Mouse (Mus musculus) cerebellum, adult (tissue): Measurements from ENCODE around the gene Ip6k2.

Source experiments
- ATAC-seq: cut with Nextera tagmentation; 2 replicates; pipeline ENCODE4 v1.9.2; 2017; ENCODE audit warnings: mild to moderate bottlenecking, moderate library complexity, mixed read lengths; ENCODE audit not compliant: insufficient number of reproducible peaks, low FRiP score, low TSS enrichment

The Ip6k2 gene

DNA sequence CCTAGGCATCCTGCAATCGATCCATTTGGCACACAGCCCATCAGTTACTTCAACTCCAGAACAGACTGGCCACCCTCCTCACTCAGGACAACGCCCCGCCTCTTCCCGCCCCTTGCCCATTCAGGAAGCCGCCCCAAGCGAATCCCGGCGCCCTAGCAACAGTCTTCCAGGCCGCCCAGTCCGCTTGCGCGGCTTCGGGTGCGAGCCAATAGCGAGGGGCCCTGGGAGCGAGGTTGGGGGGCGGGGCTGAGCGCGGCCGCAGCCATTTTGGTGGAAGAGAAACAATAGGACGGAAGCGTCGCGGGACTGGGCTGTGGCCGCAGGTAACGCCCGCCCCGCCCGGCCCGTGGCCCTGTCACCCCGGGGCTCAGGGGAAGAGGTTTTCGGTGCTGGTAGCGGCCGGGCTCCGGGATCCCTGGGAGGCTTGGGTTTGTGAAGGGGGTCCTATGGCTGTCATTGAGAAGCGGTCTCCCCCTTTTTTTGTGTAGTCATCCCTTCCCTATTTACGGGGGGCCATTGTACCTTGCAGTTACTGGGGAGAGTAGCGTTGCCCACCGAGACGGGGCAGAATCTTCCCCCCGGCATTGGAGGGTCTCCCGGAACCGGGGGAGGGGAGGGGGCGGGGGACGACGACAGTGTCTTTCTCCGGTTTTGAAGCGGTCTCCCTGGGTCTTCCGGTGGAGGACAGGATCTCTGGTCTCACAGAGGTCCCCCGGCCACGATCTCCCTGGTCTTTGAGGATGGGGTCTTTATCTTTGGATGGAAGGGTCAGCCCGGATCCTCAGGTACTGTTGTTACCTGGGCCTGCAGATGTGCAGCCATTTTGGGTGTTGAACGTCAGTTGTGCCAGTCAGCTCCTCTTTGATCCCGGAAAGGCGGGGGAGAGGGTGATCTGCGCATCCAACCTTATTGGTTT is at the start of gene Ip6k2:
TSS of gene Ip6k2 (plus strand) at position 249 of the 916 bp plus-strand sequence.
- ATAC-seq: peak; percentile 92

DNA sequence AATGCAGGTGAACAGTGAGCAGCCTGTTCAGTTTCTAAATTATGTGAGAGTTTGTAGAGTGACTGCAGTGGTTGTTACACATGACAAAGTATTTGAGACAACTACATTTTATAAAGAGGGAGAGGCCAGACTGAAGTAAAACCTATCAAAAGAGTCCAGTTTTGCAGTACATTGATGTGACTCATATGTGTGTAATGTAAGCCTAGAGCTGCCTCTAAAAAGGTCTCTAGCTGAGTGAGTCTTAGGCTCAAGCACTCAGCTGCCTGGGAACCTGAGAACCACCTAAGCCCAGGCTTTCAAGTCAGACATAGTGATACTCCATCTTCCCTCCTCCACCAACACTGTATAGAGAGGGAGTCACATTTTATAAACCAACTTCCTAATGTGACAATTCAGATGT is 49.0 kb upstream of the Ip6k2 start:
- no peak for ATAC-seq

DNA sequence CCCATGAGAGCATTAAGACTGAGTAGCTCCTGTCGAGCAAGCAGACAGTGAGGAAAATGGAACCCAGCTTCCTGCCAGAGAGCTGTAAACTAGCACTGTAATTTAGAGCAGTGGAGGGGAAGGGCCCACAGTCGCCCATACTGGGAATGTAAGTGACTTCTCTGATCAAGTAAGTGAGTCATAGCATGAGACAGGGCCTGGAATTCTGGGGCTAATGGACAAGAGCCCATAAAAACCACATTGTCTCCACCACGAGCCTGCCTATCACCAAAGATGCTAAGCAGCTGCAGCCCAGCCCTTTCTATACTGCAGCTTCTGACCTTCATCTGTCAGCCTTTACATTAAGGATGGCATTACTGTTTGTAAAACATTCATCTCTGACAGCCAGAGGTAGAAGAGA is 44.4 kb upstream of the Ip6k2 start:
- ATAC-seq: no peak

DNA sequence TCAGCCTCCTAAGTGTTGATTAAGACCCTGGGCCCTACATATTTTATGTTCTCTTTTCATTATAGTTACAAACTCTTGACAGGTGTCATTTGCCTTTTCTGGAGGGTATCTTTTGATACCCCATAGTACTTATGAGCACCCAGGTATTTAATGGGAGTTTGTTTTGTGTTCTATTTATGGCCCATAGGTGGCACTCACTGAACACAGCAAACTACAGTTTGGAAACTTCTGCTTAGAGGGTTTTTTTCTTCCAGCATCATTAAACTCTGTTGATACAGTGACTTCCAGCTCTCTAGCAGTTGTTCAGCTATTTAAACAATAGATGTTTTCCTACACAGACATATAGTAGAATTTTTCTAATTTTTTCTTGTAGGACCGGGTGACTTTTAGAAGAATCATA is 43.5 kb upstream of the Ip6k2 start:
- ATAC-seq: no peak

DNA sequence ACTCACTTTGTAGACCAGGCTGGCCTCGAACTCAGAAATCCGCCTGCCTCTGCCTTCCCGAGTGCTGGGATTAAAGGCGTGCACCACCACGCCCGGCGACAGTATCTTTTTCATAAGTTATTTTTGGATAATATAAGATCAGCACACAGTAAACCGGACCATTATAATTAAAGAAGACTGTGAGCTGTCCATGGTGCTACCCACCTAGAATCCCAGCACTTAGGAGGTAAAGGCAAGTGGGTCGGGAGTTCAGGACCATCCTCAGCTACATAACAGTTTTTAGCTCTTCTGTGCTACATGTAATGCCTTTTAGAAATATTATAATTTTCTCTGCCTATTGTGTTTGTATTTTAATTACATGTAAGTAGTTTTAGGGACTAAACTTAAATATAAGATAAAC is 41.5 kb upstream of the Ip6k2 start:
- ATAC-seq: no peak

DNA sequence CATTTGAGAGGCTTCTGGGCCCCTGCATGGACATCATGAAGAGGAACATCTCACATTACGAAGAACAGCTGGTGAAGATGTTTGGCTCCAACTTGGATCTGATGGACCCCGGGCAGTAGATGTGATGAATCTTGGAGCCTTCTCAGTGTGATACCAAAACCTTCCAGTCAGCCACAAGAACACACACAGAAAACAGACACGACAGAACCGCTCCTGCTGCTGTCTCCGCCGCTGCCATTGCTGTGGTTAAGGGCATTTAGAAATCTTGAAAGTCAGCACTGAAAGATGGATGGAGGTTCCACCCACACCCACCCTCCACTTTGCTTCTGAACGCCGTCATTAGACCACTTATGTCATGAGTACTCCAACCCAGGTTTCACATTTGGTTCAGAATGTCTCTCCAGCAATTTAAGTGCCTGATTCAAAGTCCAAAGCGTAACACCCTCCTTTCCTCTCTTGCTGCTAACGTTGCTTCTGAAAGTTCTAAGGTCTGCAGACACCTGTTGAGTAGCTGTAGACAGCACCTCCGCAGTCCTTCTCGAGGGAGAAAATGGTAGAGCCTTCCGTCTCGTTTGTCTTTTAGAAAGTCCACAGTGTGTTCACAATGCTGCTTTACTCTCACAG is 36.6 kb upstream of the Ip6k2 start:
- ATAC-seq: no peak

DNA sequence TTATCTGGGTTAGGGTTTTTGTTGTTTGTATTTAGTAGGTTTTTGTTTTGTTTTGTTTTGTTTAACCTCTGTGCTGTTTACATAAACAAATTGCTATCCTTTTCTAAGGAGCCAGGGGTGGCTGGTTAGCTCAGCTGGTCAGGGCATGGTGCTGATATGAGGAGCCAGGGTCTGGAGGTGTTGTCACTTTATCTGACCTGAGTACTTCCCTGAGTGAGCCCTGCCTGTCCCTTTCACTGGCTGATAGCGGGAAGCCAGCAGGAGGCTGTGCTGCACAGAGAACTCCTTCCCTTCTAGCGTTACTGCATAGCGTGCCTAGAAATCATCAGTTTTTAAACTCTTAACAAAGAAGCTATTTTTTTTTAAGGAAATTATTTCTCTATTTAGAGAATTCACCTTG is 35.9 kb upstream of the Ip6k2 start:
- ATAC-seq: no peak

DNA sequence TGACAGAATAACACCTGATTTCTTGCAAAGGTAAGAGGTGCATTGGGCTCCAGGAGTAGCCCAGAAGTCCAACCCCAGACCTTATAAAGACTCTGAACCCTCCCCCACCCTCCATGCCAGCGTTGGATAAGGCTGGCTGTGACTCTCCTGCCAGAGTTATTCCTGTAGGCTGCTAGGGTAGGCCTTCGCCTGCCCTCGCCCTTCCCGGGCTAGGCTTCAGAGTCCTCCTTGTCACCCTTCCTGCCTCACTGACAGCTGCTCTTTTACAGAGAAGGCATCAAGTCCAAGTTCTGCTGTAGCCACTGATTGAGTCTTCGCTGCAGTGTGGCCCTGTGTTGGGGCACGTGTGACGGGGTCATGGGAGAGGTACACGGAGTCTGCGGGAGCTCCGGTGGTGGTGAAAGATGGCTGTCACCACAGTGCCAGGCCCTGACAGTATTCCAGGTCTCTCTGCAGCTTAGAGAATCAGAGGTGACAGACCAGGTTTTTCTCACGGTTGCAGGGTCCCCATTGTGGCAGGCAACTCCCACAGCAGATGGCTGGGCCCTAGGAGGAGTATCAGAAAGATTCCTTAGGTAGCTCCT is 34.9 kb upstream of the Ip6k2 start:
- no peak for ATAC-seq

DNA sequence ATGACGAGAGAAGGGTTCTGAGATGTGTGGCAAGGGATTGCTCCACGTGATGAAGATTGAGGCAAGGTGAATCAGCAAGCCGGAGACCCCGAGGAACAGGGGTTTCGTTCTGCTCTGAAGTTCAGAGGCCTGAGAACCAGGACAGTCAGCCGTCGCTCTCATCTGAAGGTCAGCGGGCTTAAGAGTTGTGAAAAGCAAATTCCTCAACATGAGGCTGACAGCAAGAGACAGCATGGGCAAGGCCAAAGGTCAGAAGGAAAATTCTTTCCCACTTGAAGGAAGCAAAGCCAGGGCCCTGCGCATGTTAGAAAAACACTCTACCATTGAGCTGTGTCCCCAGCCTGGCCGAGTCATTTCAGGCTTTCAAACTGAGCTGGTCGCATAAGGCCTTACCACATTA is 33.0 kb upstream of the Ip6k2 start:
- ATAC-seq: no peak

DNA sequence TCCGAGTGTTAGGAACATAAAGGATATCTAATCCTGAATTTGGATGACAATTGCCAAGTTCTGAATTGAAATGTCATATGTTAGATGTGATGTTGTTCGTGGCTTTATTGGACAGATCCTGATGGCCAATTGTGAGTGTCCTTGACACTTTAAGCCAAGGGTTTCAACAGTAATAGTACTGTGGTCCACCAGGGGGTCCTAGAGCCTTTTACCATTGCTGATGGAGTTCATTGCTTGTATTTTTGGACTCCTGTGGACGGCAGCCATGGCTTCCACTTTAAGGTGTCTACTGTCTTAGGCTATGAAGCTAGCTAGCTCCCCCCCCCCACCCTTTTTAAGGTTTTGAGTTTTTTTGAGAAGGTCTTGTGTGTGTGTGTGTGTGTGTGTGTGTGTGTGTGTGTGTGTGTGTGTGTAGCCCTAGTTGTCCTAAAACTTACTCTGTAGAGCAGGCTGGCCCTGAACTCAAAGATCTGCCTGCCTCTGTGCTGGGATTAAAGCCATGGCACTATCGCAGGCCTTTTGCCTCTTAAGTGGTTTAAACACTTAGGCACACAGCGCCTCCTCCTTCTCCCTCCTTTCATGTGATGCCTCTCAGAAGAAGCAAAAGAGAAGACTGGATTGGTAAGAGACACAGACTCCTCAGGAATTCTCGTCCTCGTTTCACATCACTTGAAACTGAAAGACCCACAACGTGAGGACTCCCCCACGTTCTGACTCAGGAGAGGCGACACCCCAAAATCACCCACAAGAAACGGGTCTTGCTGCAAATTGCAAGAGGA is 31.3 kb upstream of the Ip6k2 start:
- ATAC-seq: no peak

DNA sequence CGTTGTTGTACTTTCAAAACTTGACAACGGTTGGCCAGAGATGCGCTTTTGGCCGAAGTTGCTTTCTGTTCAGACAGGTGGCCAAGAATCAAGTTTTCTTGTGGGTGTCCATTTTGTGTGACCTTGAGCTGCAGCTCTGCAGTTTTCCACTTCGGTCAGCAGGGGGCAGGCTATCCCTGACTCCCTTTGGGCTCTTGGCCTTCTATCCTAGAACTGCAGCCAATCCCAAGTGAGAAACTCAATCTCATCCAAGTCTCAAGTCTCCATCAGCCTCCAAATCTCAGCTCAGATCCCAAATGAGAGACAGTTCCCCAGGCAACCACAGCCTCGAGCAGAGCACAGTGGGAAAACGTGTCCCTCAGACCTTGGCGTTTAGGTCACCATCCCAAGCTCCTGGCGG is 30.3 kb upstream of the Ip6k2 start:
- peak; percentile 72; the same call in 1 of the 2 replicates for ATAC-seq

DNA sequence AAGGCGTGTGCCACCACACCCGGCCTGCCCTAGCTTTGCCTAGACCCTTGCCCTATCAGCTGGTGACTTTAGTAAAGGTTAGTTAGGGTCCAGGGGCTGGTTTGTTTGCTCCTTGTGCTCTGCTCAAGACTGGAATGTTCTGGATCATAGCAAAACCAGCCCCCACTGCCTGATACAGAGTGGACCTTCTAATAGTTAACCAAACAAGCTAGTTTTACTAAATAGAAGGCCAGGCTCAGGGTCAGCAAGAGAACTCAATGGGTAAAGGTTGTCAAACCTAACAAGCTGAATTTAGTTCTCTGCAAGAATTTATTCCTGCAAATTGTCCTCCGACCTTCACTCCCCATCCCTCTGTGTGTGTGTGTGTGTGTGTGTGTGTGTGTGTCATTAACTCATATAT is 29.6 kb upstream of the Ip6k2 start:
- no peak for ATAC-seq

DNA sequence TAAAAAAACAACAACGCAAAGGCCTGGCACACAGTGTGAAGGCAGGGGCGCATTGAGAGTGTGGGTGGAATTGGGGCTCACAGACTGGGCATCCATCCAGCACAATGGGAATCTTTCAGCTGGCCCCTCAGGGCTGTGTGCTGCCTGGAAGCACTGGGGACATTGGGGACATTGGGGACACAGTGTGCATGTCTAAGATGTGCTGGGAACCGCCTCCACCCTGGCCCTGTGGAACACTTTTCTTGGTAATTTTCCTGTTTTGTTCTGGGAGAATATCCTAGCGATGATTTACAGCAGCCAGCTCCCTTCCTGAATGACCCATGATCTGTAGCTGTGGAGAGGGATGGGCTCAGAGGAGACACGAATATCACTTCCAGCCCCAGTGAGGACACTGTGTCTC is 29.2 kb upstream of the Ip6k2 start:
- ATAC-seq: no peak

DNA sequence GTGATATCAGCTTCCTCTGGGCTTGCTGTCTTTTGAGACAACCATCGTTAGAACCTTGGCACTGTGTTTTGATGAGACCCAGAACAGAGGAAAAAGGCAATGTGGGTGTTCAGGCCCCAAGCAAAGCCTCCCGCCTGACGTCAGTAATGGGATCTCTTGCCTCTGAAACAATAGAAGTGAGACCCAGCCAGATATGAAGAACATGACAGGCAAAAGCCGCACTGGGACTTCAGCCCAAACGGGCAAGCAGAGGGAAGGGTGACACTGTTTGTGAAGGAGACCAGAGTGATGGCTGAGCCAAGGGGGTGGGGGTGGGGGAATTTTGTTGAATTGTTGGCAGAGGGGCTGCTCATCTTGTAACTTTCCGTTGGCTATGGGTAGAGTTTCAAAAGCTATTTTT is 26.2 kb upstream of the Ip6k2 start:
- no peak for ATAC-seq

DNA sequence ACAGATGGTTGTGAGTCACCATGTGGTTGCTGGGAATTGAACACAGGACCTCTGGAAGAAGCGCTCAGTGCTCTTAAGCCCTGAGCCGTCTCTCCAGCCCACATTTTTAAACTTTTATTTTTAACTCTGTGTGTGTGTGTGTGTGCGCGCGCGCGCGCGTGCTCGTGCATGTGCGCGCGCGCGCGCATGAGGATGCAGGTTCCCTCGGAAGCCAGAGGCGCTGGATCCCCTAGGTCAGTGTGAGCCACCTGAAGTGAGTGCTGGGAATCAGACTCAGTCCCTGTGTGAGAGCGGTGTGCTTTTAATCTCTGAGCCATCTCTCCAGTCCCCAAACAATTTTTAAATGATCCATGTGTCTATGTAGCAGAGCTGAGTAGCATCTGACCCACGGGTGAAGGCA is 24.5 kb upstream of the Ip6k2 start:
- ATAC-seq: no peak

DNA sequence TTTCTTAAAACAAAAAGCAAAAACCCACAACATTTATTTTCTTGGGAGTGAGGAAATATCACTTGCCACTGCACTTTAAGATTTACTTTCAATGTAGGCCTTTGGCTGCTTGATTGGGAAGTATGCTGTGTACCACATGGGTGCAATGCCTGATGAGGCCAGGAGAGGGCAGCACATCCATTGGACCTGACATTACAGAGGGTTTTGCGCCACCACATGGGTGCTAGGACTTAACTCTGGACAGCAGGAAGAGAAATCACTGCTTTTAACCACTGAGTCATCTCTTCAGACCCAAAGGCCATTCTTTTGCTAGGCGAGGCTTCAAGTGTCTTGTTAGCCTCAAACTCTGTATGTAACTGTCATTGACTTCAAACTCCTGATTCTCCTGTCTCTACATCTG is 23.8 kb upstream of the Ip6k2 start:
- ATAC-seq: no peak

DNA sequence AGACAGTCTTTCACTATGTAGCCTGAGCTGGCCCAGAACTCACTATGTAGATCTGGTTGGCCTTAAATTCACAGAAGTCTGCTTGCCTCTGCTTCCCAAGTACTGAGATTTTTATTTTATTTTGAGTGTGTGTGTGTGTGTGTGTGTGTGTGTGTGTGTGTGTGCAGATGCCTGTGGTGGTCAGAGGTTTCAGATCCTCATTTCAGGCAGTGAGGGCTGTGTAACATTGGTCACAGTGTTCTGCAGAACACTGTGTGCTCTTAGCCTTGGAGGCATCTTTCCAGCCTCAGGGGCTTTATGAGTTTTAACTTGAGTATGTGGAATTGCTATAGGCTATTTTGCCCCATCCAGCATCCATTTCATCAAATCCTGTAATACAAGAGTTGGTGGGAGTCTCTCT is 22.0 kb upstream of the Ip6k2 start:
- no peak for ATAC-seq

DNA sequence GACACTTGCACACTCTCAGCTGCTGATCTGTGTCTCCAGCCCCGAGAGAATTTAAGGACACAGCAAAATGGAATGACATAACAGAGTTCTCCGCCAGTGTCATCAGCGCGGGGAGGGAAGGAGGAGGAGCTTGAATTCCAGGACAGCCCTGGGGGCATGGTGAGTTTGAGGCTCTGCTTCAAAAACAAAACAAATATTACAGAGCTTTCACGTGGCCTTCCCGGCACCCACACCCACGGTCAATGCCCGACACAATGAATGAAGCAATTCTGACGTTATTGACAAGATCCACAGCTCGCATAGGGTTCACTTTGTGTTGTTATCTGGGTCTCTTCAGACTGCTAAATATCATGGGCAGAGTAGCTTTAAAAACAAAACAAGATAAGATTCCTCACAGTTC is 18.6 kb upstream of the Ip6k2 start:
- no peak for ATAC-seq

DNA sequence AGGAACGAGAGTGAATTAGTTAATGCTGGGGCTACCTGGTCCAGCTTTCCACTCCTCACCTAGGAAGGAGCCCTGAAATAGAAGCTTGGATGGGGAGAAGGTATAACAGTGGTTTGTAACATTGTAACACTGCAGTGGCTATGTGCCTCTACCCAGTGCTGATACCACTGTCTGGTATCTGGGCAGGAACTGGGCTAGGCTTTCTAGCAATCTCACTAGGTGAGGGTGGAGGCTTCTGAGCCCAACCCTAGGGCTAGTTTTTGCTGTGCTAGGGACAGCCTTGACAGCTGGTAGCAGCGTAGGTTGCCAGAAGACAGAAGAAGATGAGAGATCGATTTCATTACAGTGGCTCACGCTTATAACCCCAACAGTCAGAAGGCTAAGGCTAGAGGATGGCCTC is 7.0 kb upstream of the Ip6k2 start:
- ATAC-seq: no peak

DNA sequence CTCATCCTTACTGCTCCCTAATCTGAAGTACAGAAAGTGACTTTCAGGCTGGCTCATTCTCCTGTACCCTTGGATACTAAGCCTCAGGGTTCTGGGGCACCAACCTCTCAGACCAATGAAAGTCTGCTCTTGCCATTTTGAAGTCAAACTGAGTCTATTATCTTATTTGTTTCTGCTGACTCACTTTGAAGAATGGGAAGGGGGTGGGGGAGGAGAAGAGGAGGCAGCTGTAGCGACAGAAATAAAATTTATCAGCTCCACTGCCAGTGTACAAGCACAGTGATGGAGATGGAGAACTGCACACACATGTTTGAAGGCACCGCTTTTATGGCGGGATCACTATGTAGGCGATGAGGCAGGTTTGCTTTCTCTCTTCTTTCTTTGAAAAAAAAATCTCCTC is 6.3 kb upstream of the Ip6k2 start:
- no peak for ATAC-seq

DNA sequence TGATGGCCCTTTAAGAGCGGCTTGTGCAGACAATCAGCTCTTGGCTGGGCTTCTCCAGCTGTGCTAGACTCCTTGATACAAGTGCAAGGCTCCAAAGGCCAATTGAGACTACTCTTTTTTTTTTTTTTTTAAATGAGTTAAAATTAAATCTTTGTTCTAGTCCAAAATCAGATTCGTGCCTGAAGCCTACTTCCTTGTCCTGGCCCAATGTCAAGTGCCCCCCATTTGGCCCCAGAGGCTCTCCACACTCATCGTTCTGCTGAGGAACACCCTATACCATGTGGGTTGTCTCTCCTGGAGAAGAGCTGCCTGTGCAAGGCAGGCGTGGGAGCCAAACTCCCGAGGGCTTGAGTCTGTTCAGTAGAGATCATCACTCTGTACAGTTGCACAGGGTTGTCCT is 2.6 kb upstream of the Ip6k2 start:
- ATAC-seq: no peak
